Mouse (Mus musculus): Measurements from ENCODE around the gene Elovl3. TPM values are rescaled to one million over a fixed set of nuclear protein-coding genes. Genes with fewer than 3 reads are reported as not detected.
"Not testable (repeated sequence)": the region's sequence is repeated elsewhere in the genome, so short reads cannot be mapped to it uniquely, and the experiment has no call there.

Gene Elovl3
- polyA plus RNA-seq, 2 experiments: 0.85 TPM; not detected in 1

DNA sequence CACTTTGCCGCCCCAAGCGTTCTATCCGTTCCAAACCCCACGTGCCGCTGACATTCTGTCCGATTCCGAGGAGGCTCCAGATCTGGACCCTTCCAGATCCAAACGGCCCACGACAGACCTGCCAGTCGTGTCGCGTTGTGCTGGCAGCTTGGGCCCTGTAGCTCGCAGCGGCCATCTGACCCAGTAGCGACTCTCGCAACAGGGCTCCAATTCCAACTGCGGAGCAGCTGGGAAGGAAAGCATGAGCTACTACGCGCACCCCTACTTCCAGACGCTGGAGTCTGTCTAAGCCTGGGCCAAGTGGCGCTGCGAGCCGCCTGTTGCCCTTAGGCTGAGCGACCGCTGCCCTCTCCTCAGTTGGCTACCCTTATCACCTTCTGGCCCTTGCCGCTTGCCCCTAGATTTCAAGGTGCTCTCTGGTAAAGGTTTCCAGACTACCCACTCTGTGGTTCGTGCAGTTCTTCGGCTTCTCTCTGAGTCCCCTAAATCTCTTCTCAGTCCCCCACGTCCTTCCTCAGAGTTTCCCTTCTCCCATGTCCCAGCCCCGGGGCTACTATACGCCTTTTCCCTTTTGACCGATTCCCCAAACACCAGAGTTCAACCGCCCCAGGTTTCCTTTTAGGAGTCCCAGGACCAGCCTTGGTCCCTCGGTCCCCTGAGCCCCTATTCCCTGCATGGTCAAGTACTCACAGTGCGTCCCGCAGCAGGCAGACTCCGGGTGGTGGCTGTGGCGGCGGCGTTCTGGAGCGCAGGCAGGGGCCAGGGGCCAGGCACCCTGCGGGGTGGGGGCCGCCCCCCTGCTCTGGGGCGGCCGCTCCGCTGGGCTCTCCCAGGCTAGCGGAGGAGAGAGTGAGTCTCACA lies 16.0 kb downstream of the Elovl3 start, which contains the start of gene Pitx3:
TSS of gene Pitx3 (minus strand) at position 816 of the 861 bp plus-strand sequence.
- peak within 1 kb of the TSS; percentile 96 for H3K4me2 ChIP-seq (replicated peaks; ENCODE audit: low read depth, low read length, severe bottlenecking)
- TF ChIP-seq POLR2A (IDR thresholded peaks at IDR 0.05; ENCODE audit: borderline replicate concordance, extremely low read depth, insufficient read depth, insufficient read length): no peak
- DNase-seq (ENCODE audit: low spot score) (no peak), ATAC-seq (ENCODE audit: low FRiP score, low read depth) (no peak)
- H3K4me3 ChIP-seq (replicated peaks; ENCODE audit: low read length): peak within 1 kb of the TSS; percentile 55
- no peak within 1 kb of the TSS for H3K27ac ChIP-seq (replicated peaks; ENCODE audit: low read depth, low read length)
- H3K36me3 ChIP-seq (ENCODE audit: control insufficient read depth, insufficient read depth, low read length): no peaks in the 10 kb centered on the region
- peaks cover 13% of the 10 kb centered on the region; the same call in 1 of the 2 replicates for H3K4me1 ChIP-seq (ENCODE audit: control insufficient read depth, insufficient read depth, low read length)
- WGBS: under 1% methylated on average over 46 of the region's 47 CpGs
- no peaks in the 10 kb centered on the region for H3K9me3 ChIP-seq (ENCODE audit: control insufficient read depth, low read length)
- H3K27me3 ChIP-seq (ENCODE audit: control insufficient read depth, insufficient read depth, low read length): peaks cover 70% of the 10 kb centered on the region
- H3K9ac ChIP-seq (ENCODE audit: low read depth, low read length, severe bottlenecking): peak within 1 kb of the TSS; percentile 39; the same call in 1 of the 2 replicates

DNA sequence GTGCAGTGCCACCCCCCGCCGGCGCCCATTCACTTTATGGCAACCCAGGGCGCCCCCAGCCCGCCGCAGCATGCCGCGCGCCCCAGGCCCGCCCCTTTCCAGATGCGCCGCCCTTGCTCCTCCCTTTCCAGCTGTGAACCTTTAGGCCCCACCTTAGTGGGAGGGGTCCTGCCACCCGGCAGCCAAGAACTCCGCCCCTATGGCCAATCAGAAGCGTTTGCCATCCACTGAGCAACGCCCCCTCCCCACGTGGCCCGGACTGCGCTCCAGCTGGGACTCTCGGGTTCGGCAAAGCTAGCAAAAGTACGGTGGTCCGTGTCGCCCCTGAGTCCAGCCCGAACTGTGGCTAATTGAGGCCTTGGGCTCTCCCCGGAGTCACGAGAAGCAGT lies 16.7 kb downstream of the Elovl3 start:
- Histone ChIP-seq H3K4me1 (ENCODE audit: control insufficient read depth, insufficient read depth, low read length) (peaks cover 17% of the 10 kb centered on the region), H3K4me3 (replicated peaks; ENCODE audit: low read length) (peak overlapping the region; percentile 55), H3K9ac (ENCODE audit: low read depth, low read length, severe bottlenecking) (peak overlapping the region; percentile 39; the same call in 1 of the 2 replicates), H3K4me2 (replicated peaks; ENCODE audit: low read depth, low read length, severe bottlenecking) (peak overlapping the region; percentile 96), H3K27ac (replicated peaks; ENCODE audit: low read depth, low read length) (no peak overlapping the region), H3K9me3 (ENCODE audit: control insufficient read depth, low read length) (no peaks in the 10 kb centered on the region), H3K36me3 (ENCODE audit: control insufficient read depth, insufficient read depth, low read length) (no peaks in the 10 kb centered on the region), H3K27me3 (ENCODE audit: control insufficient read depth, insufficient read depth, low read length) (peaks cover 64% of the 10 kb centered on the region)
- no peak for TF ChIP-seq POLR2A (IDR thresholded peaks at IDR 0.05; ENCODE audit: borderline replicate concordance, extremely low read depth, insufficient read depth, insufficient read length)
- DNase-seq (ENCODE audit: low spot score) (peak; percentile 95), ATAC-seq (ENCODE audit: low FRiP score, low read depth) (peak; percentile 87)
- under 1% methylated on average over 24 of the region's 27 CpGs for WGBS

DNA sequence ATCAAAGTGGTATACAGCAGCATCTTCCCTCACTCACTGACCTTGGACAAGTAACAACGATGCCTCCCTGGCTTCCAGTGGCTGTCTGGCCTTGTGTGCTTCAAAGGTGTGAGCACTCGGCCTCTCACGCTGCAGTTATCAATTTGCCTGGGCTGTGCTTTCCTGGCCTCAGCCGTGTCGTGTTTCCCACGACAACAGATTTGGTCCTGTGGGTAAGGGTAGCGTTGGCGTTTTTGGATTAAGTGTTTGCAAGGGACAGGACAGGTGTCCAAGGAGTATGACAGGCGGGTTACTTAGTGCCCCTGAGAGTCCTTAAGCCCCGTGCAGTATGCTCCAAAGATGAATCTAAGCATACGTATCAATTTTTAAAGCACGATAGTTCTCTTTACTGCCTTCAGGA lies 17.4 kb downstream of the Elovl3 start:
- Histone ChIP-seq H3K4me2 (replicated peaks; ENCODE audit: low read depth, low read length, severe bottlenecking) (peak overlapping the region; percentile 96; the same call in 1 of the 2 replicates), H3K9me3 (ENCODE audit: control insufficient read depth, low read length) (no peaks in the 10 kb centered on the region), H3K27ac (replicated peaks; ENCODE audit: low read depth, low read length) (no peak overlapping the region), H3K4me1 (ENCODE audit: control insufficient read depth, insufficient read depth, low read length) (peaks cover 24% of the 10 kb centered on the region), H3K9ac (ENCODE audit: low read depth, low read length, severe bottlenecking) (no peak overlapping the region), H3K27me3 (ENCODE audit: control insufficient read depth, insufficient read depth, low read length) (peaks cover 60% of the 10 kb centered on the region), H3K4me3 (replicated peaks; ENCODE audit: low read length) (peak overlapping the region; percentile 55), H3K36me3 (ENCODE audit: control insufficient read depth, insufficient read depth, low read length) (no peaks in the 10 kb centered on the region)
- ATAC-seq (ENCODE audit: low FRiP score, low read depth) (no peak), DNase-seq (ENCODE audit: low spot score) (no peak)
- 23% methylated on average over 12 of the region's 12 CpGs for WGBS
- TF ChIP-seq POLR2A (IDR thresholded peaks at IDR 0.05; ENCODE audit: borderline replicate concordance, extremely low read depth, insufficient read depth, insufficient read length): no peak

DNA sequence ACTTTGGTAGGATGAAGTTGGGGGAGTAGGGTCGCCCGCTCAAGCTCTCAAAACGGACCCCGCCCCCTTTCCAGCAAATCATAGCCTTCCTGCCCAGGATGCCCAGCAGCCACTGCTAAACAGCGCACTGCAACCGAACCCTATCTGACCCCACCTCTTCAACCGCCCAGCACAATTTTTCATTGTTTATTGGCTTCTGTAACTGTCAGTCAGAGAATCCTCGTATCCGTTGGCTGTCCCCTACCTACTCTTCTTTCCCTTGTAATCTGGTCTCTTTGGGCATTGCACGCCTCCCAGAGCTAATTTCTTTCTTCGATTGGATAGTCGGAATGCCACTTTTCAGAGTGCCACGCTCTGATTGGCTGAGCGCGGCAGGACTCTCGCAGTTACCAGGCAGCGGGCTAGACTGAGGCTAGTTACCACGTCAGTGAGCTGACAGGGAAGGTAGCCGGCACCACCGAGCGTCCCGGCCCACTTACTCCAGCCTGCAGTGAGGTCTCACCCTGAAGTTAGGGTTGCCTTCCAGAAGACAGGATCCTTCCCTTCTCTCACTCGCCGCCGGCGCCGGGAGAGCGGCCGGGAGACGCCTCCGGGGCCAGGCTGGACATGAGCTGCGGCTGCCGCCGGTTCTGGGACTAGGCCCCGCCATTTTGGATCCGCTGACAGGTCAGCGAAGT lies 20.6 kb downstream of the Elovl3 start, which contains the start of gene Gbf1:
TSS of gene Gbf1 (plus strand) at position 383 of the 677 bp plus-strand sequence.
- WGBS: 0% methylated on average over 31 of the region's 37 CpGs
- Histone ChIP-seq H3K27me3 (ENCODE audit: control insufficient read depth, insufficient read depth, low read length) (peaks cover 35% of the 10 kb centered on the region), H3K27ac (replicated peaks; ENCODE audit: low read depth, low read length) (0 out of 2 replicates have a peak within 1 kb of the TSS, but pooled peaks have one; percentile 13), H3K4me2 (replicated peaks; ENCODE audit: low read depth, low read length, severe bottlenecking) (peak within 1 kb of the TSS; percentile 79), H3K36me3 (ENCODE audit: control insufficient read depth, insufficient read depth, low read length) (no peaks in the 10 kb centered on the region), H3K9ac (ENCODE audit: low read depth, low read length, severe bottlenecking) (peak within 1 kb of the TSS; percentile 74), H3K4me1 (ENCODE audit: control insufficient read depth, insufficient read depth, low read length) (peaks cover 29% of the 10 kb centered on the region), H3K4me3 (replicated peaks; ENCODE audit: low read length) (peak within 1 kb of the TSS; percentile 87), H3K9me3 (ENCODE audit: control insufficient read depth, low read length) (no peaks in the 10 kb centered on the region)
- no peak for TF ChIP-seq POLR2A (IDR thresholded peaks at IDR 0.05; ENCODE audit: borderline replicate concordance, extremely low read depth, insufficient read depth, insufficient read length)
- peak; percentile 98 for DNase-seq (ENCODE audit: low spot score)
- ATAC-seq (ENCODE audit: low FRiP score, low read depth): peak; percentile 93

DNA sequence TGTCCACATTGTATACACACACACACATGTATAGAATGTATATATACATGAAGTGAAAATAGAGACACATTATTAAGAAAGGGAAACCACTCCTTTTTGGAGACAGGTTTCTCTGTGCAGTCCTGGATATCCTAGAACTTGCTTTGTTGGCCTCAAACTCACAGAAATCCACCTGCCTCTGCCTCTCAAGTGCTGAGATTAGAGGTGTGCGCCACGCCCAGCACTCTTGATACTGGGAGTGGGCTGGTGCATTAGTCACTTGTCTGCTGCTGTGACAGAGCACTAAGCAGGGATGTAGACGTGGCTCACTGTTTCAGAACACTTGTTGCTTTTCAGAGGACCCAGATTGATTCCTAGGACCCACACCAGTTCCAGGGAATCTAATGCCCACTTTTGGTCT lies 34.3 kb downstream of the Elovl3 start:
- DNase-seq (ENCODE audit: low spot score) (no peak), ATAC-seq (ENCODE audit: low FRiP score, low read depth) (no peak)
- WGBS: 90% methylated on average over 3 of the region's 3 CpGs
- no peak for TF ChIP-seq POLR2A (IDR thresholded peaks at IDR 0.05; ENCODE audit: borderline replicate concordance, extremely low read depth, insufficient read depth, insufficient read length)
- Histone ChIP-seq H3K9me3 (ENCODE audit: control insufficient read depth, low read length) (no peaks in the 10 kb centered on the region), H3K4me2 (replicated peaks; ENCODE audit: low read depth, low read length, severe bottlenecking) (no peak overlapping the region), H3K4me3 (replicated peaks; ENCODE audit: low read length) (no peak overlapping the region), H3K27me3 (ENCODE audit: control insufficient read depth, insufficient read depth, low read length) (no peaks in the 10 kb centered on the region), H3K4me1 (ENCODE audit: control insufficient read depth, insufficient read depth, low read length) (no peaks in the 10 kb centered on the region), H3K36me3 (ENCODE audit: control insufficient read depth, insufficient read depth, low read length) (peaks cover 47% of the 10 kb centered on the region), H3K27ac (replicated peaks; ENCODE audit: low read depth, low read length) (no peak overlapping the region), H3K9ac (ENCODE audit: low read depth, low read length, severe bottlenecking) (no peak overlapping the region)

DNA sequence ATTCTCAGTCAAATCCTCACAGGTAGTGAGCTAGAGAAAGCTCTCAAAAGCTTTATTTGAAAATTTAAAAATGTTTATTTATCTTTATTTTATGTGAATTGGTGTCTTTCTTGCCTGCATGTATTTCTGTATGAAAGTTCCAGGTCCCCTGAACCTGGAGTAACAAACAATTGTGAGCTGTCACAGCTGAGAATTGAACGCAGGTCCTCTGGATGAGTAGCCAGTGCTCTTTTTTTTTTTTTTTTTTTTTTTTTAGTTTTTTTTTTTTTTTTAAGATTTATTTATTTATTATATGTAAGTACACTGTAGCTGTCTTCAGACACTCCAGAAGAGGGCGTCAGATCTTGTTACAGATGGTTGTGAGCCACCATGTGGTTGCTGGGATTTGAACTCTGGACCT lies 35.5 kb downstream of the Elovl3 start:
- not testable (repeated sequence) for H3K27ac ChIP-seq (replicated peaks; ENCODE audit: low read depth, low read length); H3K27me3 ChIP-seq (ENCODE audit: control insufficient read depth, insufficient read depth, low read length); H3K9ac ChIP-seq (ENCODE audit: low read depth, low read length, severe bottlenecking); DNase-seq (ENCODE audit: low spot score); H3K4me1 ChIP-seq (ENCODE audit: control insufficient read depth, insufficient read depth, low read length); ATAC-seq (ENCODE audit: low FRiP score, low read depth); H3K9me3 ChIP-seq (ENCODE audit: control insufficient read depth, low read length); H3K4me2 ChIP-seq (replicated peaks; ENCODE audit: low read depth, low read length, severe bottlenecking); H3K4me3 ChIP-seq (replicated peaks; ENCODE audit: low read length)
- 100% methylated on average over 1 of the region's 2 CpGs for WGBS
- peaks cover 59% of the 10 kb centered on the region for H3K36me3 ChIP-seq (ENCODE audit: control insufficient read depth, insufficient read depth, low read length)

All from limb, embryonic 14.5 days (tissue).